Mouse (Mus musculus) C2C12 (cell line): ENCODE results near the gene Lrmda.

Experiments
- CTCF ChIP-seq: IDR thresholded peaks from one replicate; pipeline ENCODE4 v1.5.1; 2011; ENCODE audit not compliant: control insufficient read depth, insufficient read depth, insufficient read length
- FOSL1 ChIP-seq: IDR thresholded peaks from one replicate; pipeline ENCODE4 v1.8.0; 2011; ENCODE audit warnings: mild to moderate bottlenecking, low read length; ENCODE audit not compliant: poor library complexity, insufficient read depth, severe bottlenecking

DNA sequence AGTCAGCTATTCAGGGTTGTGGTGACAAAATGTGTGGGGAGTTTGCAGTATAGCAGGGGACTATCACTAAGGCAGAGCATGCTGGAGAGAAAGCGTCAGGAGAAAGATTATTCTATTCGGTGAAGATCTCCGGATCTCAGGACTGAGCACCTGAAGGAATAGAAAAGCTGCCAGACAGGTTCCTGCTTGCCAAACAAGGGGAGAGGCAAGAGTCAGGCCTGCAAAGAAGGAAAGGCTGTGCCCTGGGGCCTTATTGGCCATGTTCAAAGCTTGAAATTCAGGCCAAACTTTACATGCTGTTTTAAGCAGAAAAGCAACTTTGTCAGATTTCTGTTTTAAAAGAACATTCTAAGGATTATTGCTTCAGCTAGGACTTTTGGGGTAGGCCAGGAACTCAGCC, 789.7 kb downstream of the Lrmda start:
- TF ChIP-seq FOSL1 (no peak), CTCF (no peak)
